ENCODE assay signal across 11 mouse cellular contexts in genomic region chr13:74389730-74390129, GRCm38 (mm10). TPM values are rescaled to one million over a fixed set of nuclear protein-coding genes. Genes with fewer than 3 reads are reported as not detected.
DNase-seq lines count a peak whose midpoint lies in the region; ATAC-seq and TF ChIP-seq lines count a peak whose summit lies in the region.
"Had no signal": no experiment of that assay in that cellular context is flagged by ENCODE, and none has a peak within 500 bp of the region (broad histone marks: within the 10 kb centered on the region; RNA-seq: fewer than 3 reads in every experiment).

No protein-coding gene starts in this region.

- no peak overlapping the region for H3K9ac ChIP-seq in embryonic facial prominence, embryonic 15.5 days
- 0 out of 2 replicates have a peak overlapping the region, but pooled peaks have one; percentile 74 for H3K9ac ChIP-seq in neural tube, embryonic 13.5 days

- H3K27me3 ChIP-seq in embryonic facial prominence, embryonic 15.5 days: no peaks in the 10 kb centered on the region
- H3K27me3 ChIP-seq in limb, embryonic 10.5 days (ENCODE audit: low read depth, poor library complexity, severe bottlenecking): 0 out of 2 replicates have a peak, but pooled peaks cover 2% of the 10 kb centered on the region
- no peaks in the 10 kb centered on the region for H3K27me3 ChIP-seq in neural tube, embryonic 13.5 days

- DNase-seq in layer of hippocampus, adult 2 months (ENCODE audit: low spot score in 2 of 2): no peak
- DNase-seq in layer of hippocampus, adult 8-10 months (ENCODE audit: low spot score in 2 of 2): no peak
- DNase-seq in limb, embryonic 10.5 days (ENCODE audit: low spot score): no peak
- no peak for DNase-seq in adrenal gland, postnatal 4 days (ENCODE audit: low spot score in 2 of 2)
- DNase-seq in frontal cortex, postnatal 36 days (ENCODE audit: low spot score in 2 of 2): no peak
- no peak for DNase-seq in adrenal gland, postnatal 36 days
- DNase-seq: cerebellum, postnatal 14 days; kidney, postnatal 14 days; thymus, postnatal 4 days had no signal

- H3K4me2 ChIP-seq in embryonic facial prominence, embryonic 15.5 days (replicated peaks): peak overlapping the region; percentile 56
- peak overlapping the region; percentile 68 for H3K4me2 ChIP-seq in neural tube, embryonic 13.5 days

- 62% methylated on average over 6 of the region's 6 CpGs for whole genome bisulfite sequencing in embryonic facial prominence, embryonic 15.5 days
- WGBS in limb, embryonic 10.5 days: 71% methylated on average over 6 of the region's 6 CpGs
- WGBS in neural tube, embryonic 13.5 days: 66% methylated on average over 6 of the region's 6 CpGs

- peak overlapping the region; percentile 74 for H3K4me3 ChIP-seq in layer of hippocampus, adult 2 months
- H3K4me3 ChIP-seq in embryonic facial prominence, embryonic 15.5 days (replicated peaks): peak overlapping the region; percentile 63
- peak overlapping the region; percentile 65 for H3K4me3 ChIP-seq in limb, embryonic 10.5 days
- peak overlapping the region; percentile 60 for H3K4me3 ChIP-seq in neural tube, embryonic 13.5 days

- TF ChIP-seq CTCF in layer of hippocampus, adult 2 months (conservative IDR thresholded peaks at IDR 0.05): peak; percentile 64

- no peaks in the 10 kb centered on the region for H3K9me3 ChIP-seq in embryonic facial prominence, embryonic 15.5 days (replicated peaks)
- no peaks in the 10 kb centered on the region for H3K9me3 ChIP-seq in limb, embryonic 10.5 days (replicated peaks)
- no peaks in the 10 kb centered on the region for H3K9me3 ChIP-seq in neural tube, embryonic 13.5 days

- H3K36me3 ChIP-seq in embryonic facial prominence, embryonic 15.5 days: no peaks in the 10 kb centered on the region
- no peaks in the 10 kb centered on the region for H3K36me3 ChIP-seq in limb, embryonic 10.5 days
- H3K36me3 ChIP-seq in neural tube, embryonic 13.5 days: no peaks in the 10 kb centered on the region

- H3K27ac ChIP-seq in layer of hippocampus, adult 2 months: no peak overlapping the region
- no peak overlapping the region for H3K27ac ChIP-seq in embryonic facial prominence, embryonic 15.5 days (replicated peaks)
- no peak overlapping the region for H3K27ac ChIP-seq in limb, embryonic 10.5 days
- H3K27ac ChIP-seq in neural tube, embryonic 13.5 days (replicated peaks): no peak overlapping the region

- H3K4me1 ChIP-seq in embryonic facial prominence, embryonic 15.5 days: 0 out of 2 replicates have a peak, but pooled peaks cover 7% of the 10 kb centered on the region
- no peaks in the 10 kb centered on the region; the same call in 1 of the 2 replicates for H3K4me1 ChIP-seq in limb, embryonic 10.5 days
- peaks cover 10% of the 10 kb centered on the region for H3K4me1 ChIP-seq in neural tube, embryonic 13.5 days (replicated peaks)

- no peak for ATAC-seq in embryonic facial prominence, embryonic 15.5 days (ENCODE audit: insufficient number of reproducible peaks, low FRiP score, low TSS enrichment, low read depth)
- ATAC-seq in neural tube, embryonic 13.5 days (ENCODE audit: low read depth): peak; percentile 13; the same call in 1 of the 2 replicates

RNA-seq across cellular contexts. Expression of gene Zfp72, which starts 0.9 kb away (rescaled TPM):
- total RNA-seq in layer of hippocampus, adult 2 months (2021): 1 to 10 TPM; 6.0 to 6.5 TPM
- total RNA-seq in layer of hippocampus, adult 8-10 months (2022): 1 to 10 TPM; 4.0 to 6.5 (median 5.4) TPM
- 5.8 and 6.2 TPM in 2 replicates for polyA plus RNA-seq in embryonic facial prominence, embryonic 15.5 days (2015; fragmentation: Nextera tagmentation; extraction: Ambion mirVana)
- 5.0 and 5.9 TPM in 2 replicates for polyA plus RNA-seq in limb, embryonic 10.5 days (2016; fragmentation: Nextera tagmentation; extraction: Ambion mirVana)
- polyA plus RNA-seq in neural tube, embryonic 13.5 days (2015; fragmentation: Nextera tagmentation; extraction: Ambion mirVana): 5.8 and 6.2 TPM in 2 replicates
- total RNA-seq in adrenal gland, postnatal 4 days (2021): 1 to 10 TPM; 2.9 to 3.3 TPM
- total RNA-seq in adrenal gland, postnatal 36 days (2021): 1 to 10 TPM; 2.5 to 3.8 TPM

RNA-seq across cellular contexts. Expression of gene Ftl1-ps1, which starts 9.8 kb away (rescaled TPM):
- 100 to 1,000 TPM; 146 to 157 TPM for total RNA-seq in layer of hippocampus, adult 2 months (2021)
- total RNA-seq in layer of hippocampus, adult 8-10 months (2022): 100 to 1,000 TPM; 137 to 280 (median 208) TPM
- 68.7 and 177 TPM in 2 replicates for polyA plus RNA-seq in embryonic facial prominence, embryonic 15.5 days (2015; fragmentation: Nextera tagmentation; extraction: Ambion mirVana)
- 72.3 and 80.5 TPM in 2 replicates for polyA plus RNA-seq in limb, embryonic 10.5 days (2016; fragmentation: Nextera tagmentation; extraction: Ambion mirVana)
- polyA plus RNA-seq in neural tube, embryonic 13.5 days (2015; fragmentation: Nextera tagmentation; extraction: Ambion mirVana): 113 and 154 TPM in 2 replicates
- total RNA-seq in adrenal gland, postnatal 4 days (2021): 100 to 1,000 TPM; 682 to 698 TPM
- total RNA-seq in adrenal gland, postnatal 36 days (2021): 1,000 to 10,000 TPM in 1 of 2 experiments, 100 to 1,000 TPM in 1; 827 to 1,288 TPM

RNA-seq across cellular contexts. Expression of gene Lrrc14b, which starts 25.9 kb away (rescaled TPM):
- not detected for total RNA-seq in layer of hippocampus, adult 2 months (2021)
- under 1 TPM in 2 of 4 experiments, not detected in 2; 0.41 to 0.43 TPM for total RNA-seq in layer of hippocampus, adult 8-10 months (2022)
- not detected in 2 replicates for polyA plus RNA-seq in embryonic facial prominence, embryonic 15.5 days (2015; fragmentation: Nextera tagmentation; extraction: Ambion mirVana)
- polyA plus RNA-seq in limb, embryonic 10.5 days (2016; fragmentation: Nextera tagmentation; extraction: Ambion mirVana): not detected in 2 replicates
- polyA plus RNA-seq in neural tube, embryonic 13.5 days (2015; fragmentation: Nextera tagmentation; extraction: Ambion mirVana): not detected in 2 replicates
- 1 to 10 TPM in 1 of 2 experiments, under 1 TPM in 1; 0.78 to 1.5 TPM for total RNA-seq in adrenal gland, postnatal 4 days (2021)
- total RNA-seq in adrenal gland, postnatal 36 days (2021): under 1 TPM; 0.23 to 0.36 TPM

RNA-seq across cellular contexts. Expression of gene Ccdc127, which starts 39.6 kb away (rescaled TPM):
- total RNA-seq in layer of hippocampus, adult 2 months (2021): 10 to 100 TPM; 87.5 to 90.4 TPM
- total RNA-seq in layer of hippocampus, adult 8-10 months (2022): 100 to 1,000 TPM in 1 of 4 experiments, 10 to 100 TPM in 3; 73.7 to 101 (median 82.6) TPM
- polyA plus RNA-seq in embryonic facial prominence, embryonic 15.5 days (2015; fragmentation: Nextera tagmentation; extraction: Ambion mirVana): 59.9 and 63.7 TPM in 2 replicates
- 52.7 and 54.0 TPM in 2 replicates for polyA plus RNA-seq in limb, embryonic 10.5 days (2016; fragmentation: Nextera tagmentation; extraction: Ambion mirVana)
- 49.5 and 50.1 TPM in 2 replicates for polyA plus RNA-seq in neural tube, embryonic 13.5 days (2015; fragmentation: Nextera tagmentation; extraction: Ambion mirVana)
- 10 to 100 TPM; 48.3 to 50.8 TPM for total RNA-seq in adrenal gland, postnatal 4 days (2021)
- 10 to 100 TPM; 58.0 to 58.1 TPM for total RNA-seq in adrenal gland, postnatal 36 days (2021)

RNA-seq across cellular contexts. Expression of gene Sdha, which starts 39.6 kb away (rescaled TPM):
- 100 to 1,000 TPM; 306 to 317 TPM for total RNA-seq in layer of hippocampus, adult 2 months (2021)
- total RNA-seq in layer of hippocampus, adult 8-10 months (2022): 100 to 1,000 TPM; 336 to 349 (median 340) TPM
- polyA plus RNA-seq in embryonic facial prominence, embryonic 15.5 days (2015; fragmentation: Nextera tagmentation; extraction: Ambion mirVana): 221 and 224 TPM in 2 replicates
- 257 and 263 TPM in 2 replicates for polyA plus RNA-seq in limb, embryonic 10.5 days (2016; fragmentation: Nextera tagmentation; extraction: Ambion mirVana)
- 199 and 276 TPM in 2 replicates for polyA plus RNA-seq in neural tube, embryonic 13.5 days (2015; fragmentation: Nextera tagmentation; extraction: Ambion mirVana)
- 100 to 1,000 TPM; 450 to 473 TPM for total RNA-seq in adrenal gland, postnatal 4 days (2021)
- total RNA-seq in adrenal gland, postnatal 36 days (2021): 100 to 1,000 TPM; 611 to 702 TPM
